Mouse (Mus musculus) inflammation-experienced regulatory T-cells, adult 16 weeks (primary cell): ENCODE results near the gene S100a1. TPM values are rescaled to one million over a fixed set of nuclear protein-coding genes. Genes with fewer than 3 reads are reported as not detected.

Experiments
- polyA plus RNA-seq: library from polyadenylated mRNA; unstranded; fragments of 100-300 nt; shearing (Covaris generic); gene quantifications from one replicate; pipeline ENCODE4 v1.2.1, GENCODE M21; 2017

S100a1 gene
- 4.7 TPM for polyA plus RNA-seq

GRCm38 (mm10) chr3:90513796-90514590 lies at the start of gene S100a1, which contains the start of gene S100a13:
S100a1 (minus strand) TSS chr3:90514392.
S100a13 (plus strand) TSS chr3:90514435.

GRCm38 (mm10) chr3:90560008-90560628 lies 45.9 kb upstream of the S100a1 start, which contains the start of gene S100a3:
S100a3 (plus strand) TSS chr3:90560578.

GRCm38 (mm10) chr3:90537141-90537904 lies 23.1 kb upstream of the S100a1 start, which contains the start of gene S100a16:
S100a16 (plus strand) TSS chr3:90537254.

DNA sequence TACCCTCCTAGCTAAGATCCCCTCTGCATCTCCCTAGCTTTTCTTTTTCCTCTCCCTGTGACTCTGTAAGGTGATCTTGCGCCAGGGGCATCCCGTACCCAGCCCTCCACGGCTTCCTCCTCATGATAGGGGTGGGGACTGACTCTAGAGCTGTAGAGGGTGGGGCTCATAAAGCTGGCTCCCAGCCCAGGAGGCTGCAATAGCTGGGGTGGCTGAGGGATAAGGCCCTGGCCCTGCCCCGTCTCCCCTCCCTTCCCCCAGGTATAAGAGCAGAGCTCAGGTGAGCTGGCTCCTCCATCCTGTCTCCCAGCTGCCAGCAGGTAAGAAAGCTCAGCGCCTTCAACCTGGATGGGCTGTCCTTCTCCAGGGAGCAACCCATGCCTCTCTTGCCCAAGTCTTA lies 12.4 kb upstream of the S100a1 start, which contains the start of gene S100a14:
TSS of gene S100a14 (plus strand) at position 277 of the 400 bp plus-strand sequence.

DNA sequence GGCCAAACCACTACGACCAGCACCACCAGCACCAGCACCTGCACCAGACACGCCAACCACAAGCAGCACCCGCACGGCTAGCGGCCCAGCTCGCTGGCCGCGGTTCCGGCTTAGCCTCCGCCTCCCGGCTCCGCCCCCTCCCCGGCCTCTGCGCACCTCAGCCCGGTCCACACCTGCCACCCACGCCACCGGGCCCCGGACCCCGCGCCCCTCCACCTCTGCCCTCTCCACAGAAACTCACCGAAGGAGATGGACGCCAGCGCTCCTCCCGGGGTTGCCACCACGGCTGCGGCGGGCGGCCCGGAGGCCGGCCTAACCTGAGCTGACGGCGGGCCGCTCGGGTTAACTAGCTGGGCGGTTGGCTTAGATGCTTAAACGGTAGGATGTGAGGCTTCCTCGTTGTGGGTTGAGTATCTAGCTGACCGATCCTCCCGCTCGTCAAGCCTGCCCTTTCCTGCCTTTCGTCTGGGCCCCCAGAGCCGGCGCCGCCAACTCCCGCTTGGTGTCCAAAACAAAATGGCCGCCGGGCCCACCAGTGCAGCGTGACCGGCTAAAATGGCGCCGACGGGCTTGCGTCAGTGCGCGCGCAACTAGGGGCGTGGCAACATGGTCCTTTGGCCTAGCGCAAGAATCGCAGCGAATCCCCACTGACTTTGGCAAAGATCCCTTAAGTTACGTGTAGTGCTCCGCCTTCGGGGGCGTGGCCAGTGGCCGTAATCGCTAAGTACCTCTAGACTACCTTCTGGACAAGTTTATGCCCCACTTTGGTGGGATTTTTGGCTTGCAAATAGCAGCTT lies 5.0 kb downstream of the S100a1 start, which contains the start of gene Chtop:
TSS of gene Chtop (minus strand) at position 549 of the 797 bp plus-strand sequence.

GRCm38 (mm10) chr3:90490696-90491256 lies 23.4 kb downstream of the S100a1 start, which contains the start of gene Snapin:
Snapin (minus strand) TSS chr3:90491033.

GRCm38 (mm10) chr3:90475831-90476611 lies 38.2 kb downstream of the S100a1 start, which contains the start of gene Ilf2:
Ilf2 (plus strand) TSS chr3:90476126.

GRCm38 (mm10) chr3:90465686-90466310 lies 48.4 kb downstream of the S100a1 start, which contains the start of gene Npr1:
Npr1 (minus strand) TSS chr3:90465866.

Other genes starting within 250 kb of the S100a1 start
- gene Dennd4b, start 249.2 kb downstream of the S100a1 start, polyA plus RNA-seq, result 65.5 TPM
- 13.3 TPM for gene Gatad2b, start 221.2 kb downstream of the S100a1 start, polyA plus RNA-seq
- 0.24 TPM for gene Slc27a3, start 124.5 kb downstream of the S100a1 start, polyA plus RNA-seq
- gene Ints3, start 80.8 kb downstream of the S100a1 start, polyA plus RNA-seq, result 43.9 TPM
- gene Npr1, start 48.5 kb downstream of the S100a1 start, polyA plus RNA-seq, result not detected
- gene Ilf2, start 38.3 kb downstream of the S100a1 start, polyA plus RNA-seq, result 116 TPM
- 132 TPM for gene Snapin, start 23.4 kb downstream of the S100a1 start, polyA plus RNA-seq
- 218 TPM for gene Chtop, start 4.9 kb downstream of the S100a1 start, polyA plus RNA-seq
- gene S100a13, start within 50 bp of the S100a1 start, polyA plus RNA-seq, result 157 TPM
- not detected for gene S100a14, start 12.5 kb upstream of the S100a1 start, polyA plus RNA-seq
- gene S100a16, start 22.9 kb upstream of the S100a1 start, polyA plus RNA-seq, result 0.43 TPM
- 2.4 TPM for gene S100a3, start 46.2 kb upstream of the S100a1 start, polyA plus RNA-seq
- 1.1 TPM for gene S100a2, start 75.9 kb upstream of the S100a1 start, polyA plus RNA-seq
- not detected for gene Gm42674, start 87.5 kb upstream of the S100a1 start, polyA plus RNA-seq
- 209 TPM for gene S100a4, start 89.4 kb upstream of the S100a1 start, polyA plus RNA-seq
- gene S100a5, start 94.1 kb upstream of the S100a1 start, polyA plus RNA-seq, result not detected
- gene S100a6, start 98.5 kb upstream of the S100a1 start, polyA plus RNA-seq, result 374 TPM
- gene S100a7a, start 139.6 kb upstream of the S100a1 start, polyA plus RNA-seq, result not detected
- not detected for gene S100a8, start 154.6 kb upstream of the S100a1 start, polyA plus RNA-seq
- not detected for gene S100a9, start 181.3 kb upstream of the S100a1 start, polyA plus RNA-seq
- not detected for gene Pglyrp4, start 212.5 kb upstream of the S100a1 start, polyA plus RNA-seq